Mouse (Mus musculus): Measurements from ENCODE around the gene Rnf222. TPM values are rescaled to one million over a fixed set of nuclear protein-coding genes. Genes with fewer than 3 reads are reported as not detected.
"Not testable (repeated sequence)": the region's sequence is repeated elsewhere in the genome, so short reads cannot be mapped to it uniquely, and the experiment has no call there.

The Rnf222 gene
- total and polyA plus RNA-seq, 3 experiments = not detected

- Histone ChIP-seq H3K9me3 (replicated peaks; ENCODE audit: low read length) (no peaks in the 10 kb centered on the region), H3K9ac (ENCODE audit: insufficient read depth, low read depth) (no peak overlapping the region), H3K79me2 (replicated peaks; ENCODE audit: control insufficient read depth, extremely low read depth, insufficient read depth, poor library complexity, severe bottlenecking) (no peaks in the 10 kb centered on the region), H3K4me3 (replicated peaks in 1 of 3; ENCODE audit: low read depth in 2 of 3, low read length in 2 of 3, poor library complexity in 1 of 3) (no peak overlapping the region), H3K27ac (ENCODE audit: insufficient read depth, low read depth) (no peak overlapping the region), H3K36me3 (replicated peaks in 1 of 2; ENCODE audit: control insufficient read depth in 1 of 2, insufficient read depth in 1 of 2, low read length in 1 of 2) (no peaks in the 10 kb centered on the region), H3K4me2 (ENCODE audit: insufficient read depth, low read depth, poor library complexity, severe bottlenecking) (no peak overlapping the region), H3K4me1 (ENCODE audit: control insufficient read depth in 1 of 2, insufficient read depth in 2 of 2) (peaks cover 5 to 16% of the 10 kb centered on the region in 2 experiments), H3K27me3 (replicated peaks) (peaks cover 10% of the 10 kb centered on the region)
- DNase-seq (ENCODE audit: extremely low read depth) = no peak
- dilution Hi-C loops (cut with MboI; ENCODE audit: extremely low pct_ligation_motif_present, extremely low pct_unique_long_range_greater_than_20kb, low sequenced_read_pairs) (no loop called here), in situ Hi-C loops (cut with MboI; ENCODE audit: low pct_ligation_motif_present, low pct_unique_long_range_greater_than_20kb, low sequenced_read_pairs) (no loop called here)
- TF ChIP-seq ZMIZ1 (IDR thresholded peaks at IDR 0.05; ENCODE audit: low read depth, low read length) = no peak
- TF ChIP-seq CHD2 (IDR thresholded peaks at IDR 0.05; ENCODE audit: low read length) = no peak
- TF ChIP-seq RAD21 (IDR thresholded peaks at IDR 0.05; ENCODE audit: low read depth, low read length) = no peak
- no peak for TF ChIP-seq E2F4 (IDR thresholded peaks at IDR 0.05; ENCODE audit: insufficient replicate concordance, low read depth, low read length)
- no peak for TF ChIP-seq EP300 (IDR thresholded peaks at IDR 0.05; ENCODE audit: low read length)
- no peak for TF ChIP-seq MAX (IDR thresholded peaks at IDR 0.05; ENCODE audit: low read length)
- TF ChIP-seq MXI1 (IDR thresholded peaks at IDR 0.05; ENCODE audit: low read depth, low read length) = no peak
- TF ChIP-seq ZNF384 (IDR thresholded peaks at IDR 0.05; ENCODE audit: low read depth, low read length) = no peak
- TF ChIP-seq JUN (IDR thresholded peaks at IDR 0.05; ENCODE audit: insufficient read depth, low read depth, low read length) = no peak
- no peak for TF ChIP-seq NELFE (IDR thresholded peaks at IDR 0.05; ENCODE audit: low read depth, low read length)
- no peak for TF ChIP-seq MAFK (IDR thresholded peaks at IDR 0.05; ENCODE audit: insufficient replicate concordance, low read length)
- TF ChIP-seq USF1 (IDR thresholded peaks at IDR 0.05; ENCODE audit: low read depth, low read length) = no peak
- TF ChIP-seq NRF1 (IDR thresholded peaks at IDR 0.05; ENCODE audit: low read depth, low read length) = no peak
- TF ChIP-seq MYC (IDR thresholded peaks at IDR 0.05; ENCODE audit: low read depth, low read length) = no peak
- TF ChIP-seq ETS1 (conservative IDR thresholded peaks at IDR 0.05; ENCODE audit: low read depth, low read length) = no peak
- no peak for TF ChIP-seq TCF12 (IDR thresholded peaks at IDR 0.05; ENCODE audit: low read depth, low read length)
- no peak for TF ChIP-seq GABPA (IDR thresholded peaks at IDR 0.05; ENCODE audit: insufficient replicate concordance, low read depth, low read length)
- no peak for TF ChIP-seq ZC3H11A (IDR thresholded peaks at IDR 0.05; ENCODE audit: low read depth, low read length)
- no peak for TF ChIP-seq BHLHE40 (IDR thresholded peaks at IDR 0.05; ENCODE audit: low read depth, low read length)
- no peak for TF ChIP-seq HCFC1 (IDR thresholded peaks at IDR 0.05; ENCODE audit: low read depth, low read length)
These were observed 45.6 kb downstream of the Rnf222 start for GRCm38 (mm10) chr11:68933885-68934507.

GRCm38 (mm10) chr11:68936951-68937350, 48.6 kb downstream of the Rnf222 start:
- H3K4me2 ChIP-seq (ENCODE audit: insufficient read depth, low read depth, poor library complexity, severe bottlenecking); DNase-seq (ENCODE audit: extremely low read depth); H3K9ac ChIP-seq (ENCODE audit: insufficient read depth, low read depth); dilution Hi-C loops (cut with MboI; ENCODE audit: extremely low pct_ligation_motif_present, extremely low pct_unique_long_range_greater_than_20kb, low sequenced_read_pairs); H3K9me3 ChIP-seq (replicated peaks; ENCODE audit: low read length); H3K27ac ChIP-seq (ENCODE audit: insufficient read depth, low read depth); H3K79me2 ChIP-seq (replicated peaks; ENCODE audit: control insufficient read depth, extremely low read depth, insufficient read depth, poor library complexity, severe bottlenecking); in situ Hi-C loops (cut with MboI; ENCODE audit: low pct_ligation_motif_present, low pct_unique_long_range_greater_than_20kb, low sequenced_read_pairs); H3K27me3 ChIP-seq (replicated peaks); H3K4me3 ChIP-seq (replicated peaks in 1 of 3; ENCODE audit: low read depth in 2 of 3, low read length in 2 of 3, poor library complexity in 1 of 3); H3K36me3 ChIP-seq (replicated peaks in 1 of 2; ENCODE audit: control insufficient read depth in 1 of 2, insufficient read depth in 1 of 2, low read length in 1 of 2): not testable (repeated sequence)
- H3K4me1 ChIP-seq (ENCODE audit: control insufficient read depth in 1 of 2, insufficient read depth in 2 of 2) = peaks cover 5 to 32% of the 10 kb centered on the region in 2 experiments
- 0 out of 2 replicates have a peak, but pooled peaks have one; percentile 59 for TF ChIP-seq TBP (conservative IDR thresholded peaks at IDR 0.05; ENCODE audit: low read depth, low read length)
